Mouse (Mus musculus): ENCODE data around the gene Trrap. TPM values are rescaled to one million over a fixed set of nuclear protein-coding genes. Genes with fewer than 3 reads are reported as not detected.

Gene Trrap
- total RNA-seq, 1 experiment from 2014 or later, result 78.8 TPM

DNA sequence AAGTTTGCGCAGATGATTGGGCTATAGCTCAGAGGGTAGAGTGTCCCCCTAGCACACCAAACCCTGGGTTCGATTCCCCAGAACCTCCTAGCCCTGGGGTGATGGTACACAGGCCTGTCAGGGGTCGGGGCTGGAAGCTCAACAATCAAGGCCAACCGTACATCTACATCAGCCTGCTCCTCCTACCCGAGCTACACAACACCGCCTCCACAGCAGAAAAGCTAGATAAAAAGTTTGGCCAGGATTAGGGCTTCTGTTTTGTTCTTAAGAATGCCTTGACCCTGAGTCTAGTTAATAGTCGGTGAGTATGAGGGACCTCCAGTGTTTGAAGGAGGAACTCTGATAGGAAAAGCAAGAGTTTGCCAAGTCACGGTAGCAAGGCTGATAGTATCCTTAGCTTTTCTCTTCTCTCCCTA is 1.5 kb downstream of the Trrap start:
- ATAC-seq (replicated peaks; ENCODE audit: low read depth, poor library complexity, severe bottlenecking), result peak; percentile 2

- ATAC-seq (replicated peaks; ENCODE audit: low read depth, poor library complexity, severe bottlenecking), result no peak
Measured at GRCm38 (mm10) chr5:144773231-144773630, 5.7 kb downstream of the Trrap start.

- no peak for ATAC-seq (replicated peaks; ENCODE audit: low read depth, poor library complexity, severe bottlenecking)
Measured at GRCm38 (mm10) chr5:144780654-144781053, 13.1 kb downstream of the Trrap start.

DNA sequence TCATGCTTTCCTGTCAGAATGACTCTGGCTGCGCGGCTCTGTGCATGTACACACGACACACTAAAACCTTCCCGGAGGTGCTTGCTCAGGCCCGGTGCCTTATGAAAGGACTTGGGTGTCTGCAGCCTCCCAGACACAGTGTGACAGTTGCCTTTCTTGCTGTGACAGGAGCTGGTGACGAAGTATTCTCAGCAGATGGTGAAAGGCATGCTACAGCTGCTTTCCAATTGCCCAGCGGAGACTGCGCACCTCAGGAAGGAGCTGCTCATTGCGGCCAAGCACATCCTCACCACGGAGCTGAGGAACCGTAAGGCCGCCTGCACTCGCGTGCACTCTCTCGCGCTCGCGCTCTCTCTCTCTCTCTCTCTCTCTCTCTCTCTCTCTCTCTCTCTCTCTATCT is 18.9 kb downstream of the Trrap start:
- ATAC-seq (replicated peaks; ENCODE audit: low read depth, poor library complexity, severe bottlenecking), result no peak

GRCm38 (mm10) chr5:144793374-144793773 is 25.8 kb downstream of the Trrap start:
- no peak for ATAC-seq (replicated peaks; ENCODE audit: low read depth, poor library complexity, severe bottlenecking)

DNA sequence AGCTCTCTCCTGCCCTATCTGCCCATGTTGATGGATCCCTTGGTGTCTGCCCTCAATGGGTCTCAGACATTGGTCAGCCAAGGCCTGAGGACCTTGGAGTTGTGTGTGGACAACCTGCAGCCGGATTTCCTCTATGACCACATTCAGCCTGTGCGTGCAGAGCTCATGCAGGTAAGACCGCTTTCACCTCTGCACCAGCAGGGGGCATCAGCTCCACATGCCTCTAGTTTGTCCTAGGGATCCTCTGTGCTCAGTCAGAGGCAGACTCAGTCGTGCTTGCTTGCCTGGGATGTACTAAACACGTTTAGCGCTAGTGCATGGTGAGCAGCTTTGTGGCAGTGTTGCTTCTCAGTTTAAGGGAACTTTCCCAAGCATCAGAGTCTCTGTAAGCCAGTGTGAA is 27.2 kb downstream of the Trrap start:
- peak; percentile 73 for ATAC-seq (replicated peaks; ENCODE audit: low read depth, poor library complexity, severe bottlenecking)

GRCm38 (mm10) chr5:144797116-144797515 is 29.6 kb downstream of the Trrap start:
- ATAC-seq (replicated peaks; ENCODE audit: low read depth, poor library complexity, severe bottlenecking), result no peak

DNA sequence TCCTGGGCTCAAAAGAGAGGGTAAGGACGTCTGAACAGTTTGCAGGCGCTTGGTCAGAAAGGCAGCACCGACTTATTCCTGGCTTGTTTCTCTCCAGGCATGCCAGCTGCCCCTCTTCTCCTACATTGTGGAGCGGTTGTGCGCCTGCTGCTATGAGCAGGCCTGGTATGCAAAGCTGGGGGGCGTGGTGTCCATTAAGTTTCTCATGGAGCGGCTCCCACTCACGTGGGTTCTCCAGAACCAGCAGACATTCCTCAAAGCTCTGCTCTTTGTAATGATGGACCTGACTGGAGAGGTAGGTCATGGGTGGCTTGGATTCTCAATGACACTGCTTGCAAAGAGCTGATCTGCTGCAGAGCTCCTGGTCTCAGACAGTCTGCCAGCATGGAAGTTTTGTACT is 35.5 kb downstream of the Trrap start:
- no peak for ATAC-seq (replicated peaks; ENCODE audit: low read depth, poor library complexity, severe bottlenecking)

DNA sequence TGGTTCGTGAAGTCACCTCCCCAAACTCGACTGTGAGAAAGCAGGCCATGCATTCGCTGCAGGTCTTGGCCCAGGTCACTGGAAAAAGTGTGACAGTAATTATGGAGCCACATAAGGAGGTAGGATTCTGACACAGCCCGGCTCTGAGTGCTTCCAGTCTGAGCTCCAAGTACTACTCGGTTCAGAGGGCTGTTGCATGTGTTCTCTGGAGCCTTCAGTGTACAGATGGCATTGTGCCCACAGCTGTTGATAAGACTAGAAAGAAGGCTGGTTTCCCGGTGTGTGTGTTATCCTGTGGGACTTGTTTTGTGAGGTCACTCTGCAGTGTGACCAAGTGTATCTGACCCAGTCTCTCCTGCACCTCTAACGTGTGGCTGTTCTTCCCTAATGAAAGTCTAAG is 36.6 kb downstream of the Trrap start:
- no peak for ATAC-seq (replicated peaks; ENCODE audit: low read depth, poor library complexity, severe bottlenecking)

DNA sequence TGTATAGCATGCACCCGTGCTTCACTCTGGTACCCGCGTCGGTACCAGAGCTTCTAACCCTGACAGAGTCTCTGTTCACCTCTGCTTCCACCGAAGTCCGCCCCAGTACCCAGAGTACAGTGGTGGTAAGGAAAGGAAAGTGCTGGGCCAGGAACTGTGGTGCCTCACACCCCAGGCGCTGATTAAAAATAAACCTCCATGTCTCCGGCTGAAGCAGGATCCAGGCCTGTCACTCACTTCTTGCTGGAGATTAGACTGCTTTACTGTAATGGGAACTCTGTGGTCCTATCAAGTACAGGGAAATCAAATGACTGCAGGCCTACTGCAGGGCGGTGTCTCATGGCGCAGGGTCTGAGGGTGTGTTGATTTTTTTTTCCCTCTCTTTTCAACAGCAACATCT is 39.4 kb downstream of the Trrap start:
- no peak for ATAC-seq (replicated peaks; ENCODE audit: low read depth, poor library complexity, severe bottlenecking)

- ATAC-seq (replicated peaks; ENCODE audit: low read depth, poor library complexity, severe bottlenecking), result no peak
Measured at GRCm38 (mm10) chr5:144828365-144829102, 61.0 kb downstream of the Trrap start.

DNA sequence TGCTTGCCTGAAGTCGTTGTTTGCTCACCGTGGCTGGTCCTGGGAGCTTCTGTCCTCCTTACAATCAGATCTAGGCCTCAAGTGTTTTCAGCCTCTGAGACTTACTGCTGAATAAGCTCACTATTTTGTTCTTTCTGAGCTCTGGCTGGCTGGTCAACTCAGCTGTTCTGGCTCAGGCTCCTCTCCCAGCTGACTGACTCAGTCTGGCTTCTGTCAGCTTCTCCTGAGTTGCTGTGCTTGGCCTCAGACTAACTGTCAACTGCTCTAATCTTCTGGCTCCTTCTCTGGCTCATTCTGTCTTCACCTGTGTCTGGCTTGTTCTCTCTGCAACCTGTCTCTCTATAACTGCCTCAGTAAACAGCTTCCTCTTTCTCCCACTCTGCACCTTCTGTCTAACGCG is 62.1 kb downstream of the Trrap start:
- ATAC-seq (replicated peaks; ENCODE audit: low read depth, poor library complexity, severe bottlenecking), result no peak

DNA sequence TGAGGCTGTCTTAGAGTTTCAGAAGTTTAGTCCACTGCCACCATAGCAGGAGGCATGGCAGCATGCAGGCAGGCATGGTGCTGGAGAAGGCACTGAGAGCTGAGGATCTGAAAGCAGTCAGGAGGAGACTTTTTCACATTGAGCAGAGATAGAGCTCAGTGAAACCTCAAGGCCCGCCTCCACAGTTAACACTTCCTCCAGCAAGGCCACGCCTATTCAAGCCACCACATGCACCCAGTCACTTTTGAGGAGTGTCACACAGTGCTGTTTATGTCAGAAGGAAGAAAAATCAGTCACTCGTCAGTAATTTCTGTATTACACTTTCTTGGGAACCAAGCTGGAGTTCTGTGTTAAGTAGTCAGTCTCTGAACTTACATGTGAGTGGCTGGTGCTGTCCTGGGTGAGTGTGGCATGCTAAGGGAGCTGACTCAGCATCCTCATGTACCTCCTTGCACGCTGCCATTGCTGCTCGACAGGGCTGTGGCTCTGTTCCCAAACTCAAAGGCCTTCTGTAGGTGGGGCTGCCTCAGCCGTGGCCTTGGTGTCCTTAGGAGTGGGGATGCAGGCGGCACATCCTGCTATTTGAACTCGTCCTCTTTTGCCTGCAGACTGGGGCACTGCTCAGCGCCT is 64.4 kb downstream of the Trrap start:
- peak; percentile 89 for ATAC-seq (replicated peaks; ENCODE audit: low read depth, poor library complexity, severe bottlenecking)

GRCm38 (mm10) chr5:144836100-144836499 is 68.6 kb downstream of the Trrap start:
- ATAC-seq (replicated peaks; ENCODE audit: low read depth, poor library complexity, severe bottlenecking), result peak; percentile 37; the same call in 1 of the 2 replicates

DNA sequence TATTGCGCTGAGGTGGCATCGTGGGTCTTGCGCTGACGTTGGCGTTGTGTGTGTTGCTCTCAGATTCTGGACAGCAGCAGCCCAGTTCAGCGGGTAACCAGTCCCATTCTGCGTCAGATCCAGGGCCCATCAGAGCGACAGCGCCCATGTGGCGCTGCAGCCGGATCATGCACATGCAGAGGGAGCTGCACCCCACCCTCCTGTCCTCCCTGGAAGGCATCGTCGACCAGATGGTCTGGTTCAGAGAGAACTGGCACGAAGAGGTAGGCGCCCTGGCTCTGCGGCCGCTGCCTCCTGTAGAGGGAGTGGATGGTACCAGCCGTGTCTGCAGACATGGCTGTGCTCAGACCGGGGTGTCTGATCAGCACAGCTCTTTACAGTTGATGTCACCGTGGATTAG is 77.8 kb downstream of the Trrap start:
- no peak for ATAC-seq (replicated peaks; ENCODE audit: low read depth, poor library complexity, severe bottlenecking)

DNA sequence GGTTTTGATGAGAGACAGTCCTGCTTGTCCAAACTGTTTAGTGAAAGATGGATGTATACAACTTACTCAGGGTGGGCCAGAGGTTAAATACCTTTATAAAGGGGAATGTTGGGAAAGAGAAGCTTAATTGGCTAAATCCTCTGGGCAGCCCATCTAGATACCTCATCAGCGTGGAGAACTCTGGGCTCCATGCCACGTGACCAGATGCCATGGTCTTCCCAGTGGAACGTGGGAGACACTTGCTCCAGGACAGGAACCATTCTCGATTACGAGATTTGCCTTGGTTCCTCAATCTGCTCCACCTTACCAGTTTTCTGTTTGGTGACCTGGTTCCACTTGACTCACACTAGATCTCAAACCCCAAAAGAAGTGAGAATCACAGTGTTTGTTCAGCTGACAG is 81.2 kb downstream of the Trrap start:
- ATAC-seq (replicated peaks; ENCODE audit: low read depth, poor library complexity, severe bottlenecking), result no peak

DNA sequence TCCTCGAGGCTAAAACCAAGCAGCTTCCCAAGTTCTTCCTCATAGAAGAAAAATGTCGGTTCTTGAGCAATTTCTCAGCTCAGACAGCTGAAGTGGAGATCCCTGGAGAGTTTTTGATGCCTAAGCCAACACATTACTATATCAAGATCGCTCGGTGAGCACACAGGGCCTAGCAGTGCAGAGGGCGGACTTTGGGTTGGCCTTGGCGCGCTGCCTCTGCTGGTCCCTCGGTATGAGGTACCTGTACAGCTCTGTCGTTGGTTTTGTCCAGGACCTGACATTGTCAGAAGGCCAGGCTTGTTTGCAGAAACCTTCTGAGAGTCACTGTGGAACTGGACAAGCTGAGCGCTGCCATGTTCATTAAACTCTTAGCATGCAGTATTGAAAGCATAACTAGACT is 82.4 kb downstream of the Trrap start:
- no peak for ATAC-seq (replicated peaks; ENCODE audit: low read depth, poor library complexity, severe bottlenecking)

- no peak for ATAC-seq (replicated peaks; ENCODE audit: low read depth, poor library complexity, severe bottlenecking)
Measured at GRCm38 (mm10) chr5:144851820-144852219, 84.3 kb downstream of the Trrap start.

DNA sequence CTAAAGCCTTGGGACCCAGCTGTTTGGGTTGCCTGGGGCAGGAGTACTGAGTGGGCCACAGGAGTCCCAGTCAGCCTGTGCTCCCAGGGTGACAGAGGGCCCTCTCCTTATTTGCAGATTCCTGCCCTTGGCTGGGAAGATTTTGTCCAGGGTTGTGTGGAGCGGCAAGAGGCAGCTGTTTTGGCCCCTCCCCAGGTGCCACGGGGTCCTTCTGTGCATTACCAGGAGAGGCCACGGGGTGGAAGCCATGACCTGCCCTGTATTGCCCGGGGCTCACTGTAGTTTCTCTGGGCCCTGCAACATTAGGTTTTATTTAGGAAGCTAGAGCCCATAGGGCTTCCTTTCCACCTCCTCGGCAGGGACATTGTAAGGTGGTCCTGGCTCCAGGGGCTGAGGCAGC is 86.4 kb downstream of the Trrap start:
- no peak for ATAC-seq (replicated peaks; ENCODE audit: low read depth, poor library complexity, severe bottlenecking)

DNA sequence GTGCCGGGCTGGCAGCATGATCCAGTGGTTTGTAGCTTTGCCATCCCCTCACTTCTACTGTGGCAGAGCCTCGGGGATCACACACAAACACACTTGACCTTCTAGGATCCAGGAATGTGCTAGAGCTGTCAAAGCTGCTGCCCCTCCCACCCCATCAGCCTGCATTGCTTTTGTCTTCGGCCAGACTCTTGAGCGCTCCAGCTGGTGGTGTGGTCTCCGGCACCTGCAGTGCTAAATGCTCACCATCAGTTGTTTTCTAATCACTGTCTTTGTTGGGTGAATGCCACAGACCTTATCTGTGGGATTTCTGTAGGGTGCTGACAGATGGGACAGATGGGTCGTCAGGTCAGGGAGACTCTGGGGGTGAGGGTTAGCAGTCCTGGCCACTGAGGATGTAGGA is 88.4 kb downstream of the Trrap start:
- ATAC-seq (replicated peaks; ENCODE audit: low read depth, poor library complexity, severe bottlenecking), result no peak

DNA sequence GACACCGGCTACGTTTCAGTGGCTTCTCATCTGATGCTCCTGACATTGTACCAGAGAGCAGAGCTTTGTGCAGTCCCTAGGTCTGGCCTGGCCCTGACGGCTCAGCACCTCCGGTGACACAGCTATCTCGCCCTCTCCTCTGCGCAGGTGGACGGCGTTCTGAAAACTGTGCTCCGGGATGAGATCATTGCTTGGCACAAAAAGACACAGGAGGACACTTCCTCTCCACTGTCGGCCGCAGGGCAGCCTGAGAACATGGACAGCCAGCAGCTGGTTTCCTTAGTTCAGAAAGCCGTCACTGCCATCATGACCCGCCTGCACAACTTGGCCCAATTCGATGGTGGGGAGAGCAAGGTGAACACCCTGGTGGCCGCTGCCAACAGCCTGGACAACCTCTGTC is 91.0 kb downstream of the Trrap start:
- no peak for ATAC-seq (replicated peaks; ENCODE audit: low read depth, poor library complexity, severe bottlenecking)

GRCm38 (mm10) chr5:144859284-144859683 is 91.8 kb downstream of the Trrap start:
- no peak for ATAC-seq (replicated peaks; ENCODE audit: low read depth, poor library complexity, severe bottlenecking)

Measured in common myeloid progenitor, adult 5-6 weeks (primary cell).